Mouse (Mus musculus) hindbrain, embryonic 15.5 days (tissue): ENCODE data around the gene Nek9. TPM values are rescaled to one million over a fixed set of nuclear protein-coding genes. Genes with fewer than 3 reads are reported as not detected.

Experiments
- ATAC-seq: fragments of 200-750 bp; cut with Nextera tagmentation; 2 replicates; pipeline ENCODE4 v1.8.0; 2017; ENCODE audit warnings: low read depth, moderate number of reproducible peaks, moderate TSS enrichment; ENCODE audit not compliant: low FRiP score
- H3K27ac ChIP-seq: fragments of 300-500 bp; sonication (generic); replicated peaks from 2 replicates; pipeline ENCODE4 v1.5.1; 2015; ENCODE audit warnings: mild to moderate bottlenecking, inconsistent platforms
- H3K27me3 ChIP-seq: fragments of 300-500 bp; sonication (generic); 2 replicates; pipeline ENCODE4 v1.6.1; 2015; ENCODE audit warnings: control low read depth, inconsistent platforms
- H3K36me3 ChIP-seq: fragments of 300-500 bp; sonication (generic); 2 replicates; pipeline ENCODE4 v1.6.1; 2015; ENCODE audit warnings: control low read depth, inconsistent platforms
- H3K4me1 ChIP-seq: fragments of 300-500 bp; sonication (generic); replicated peaks from 2 replicates; pipeline ENCODE4 v1.6.1; 2015; ENCODE audit warnings: control low read depth, inconsistent platforms
- H3K4me2 ChIP-seq: fragments of 300-500 bp; sonication (generic); 2 replicates; pipeline ENCODE4 v1.6.1; 2015; ENCODE audit warnings: moderate library complexity, mild to moderate bottlenecking, inconsistent platforms
- H3K4me3 ChIP-seq: fragments of 300-500 bp; sonication (generic); 2 replicates; pipeline ENCODE4 v1.5.1; 2015; ENCODE audit warnings: mild to moderate bottlenecking, inconsistent platforms
- H3K9ac ChIP-seq: fragments of 300-500 bp; sonication (generic); 2 replicates; pipeline ENCODE4 v1.6.1; 2015; ENCODE audit warnings: inconsistent platforms
- H3K9me3 ChIP-seq: fragments of 300-500 bp; sonication (generic); 2 replicates; pipeline ENCODE4 v1.6.1; 2016; ENCODE audit warnings: control low read depth, inconsistent platforms
- WGBS: fragments of 180-500 bp; shearing (Covaris S2); methylation state at CpG from one replicate; pipeline ENCODE4 v1.1.7; 2015; 5-methylcytosine and 5-hydroxymethylcytosine counted together
- polyA plus RNA-seq: library from polyadenylated mRNA; unstranded; fragments of >200 nt; fragmentation: Nextera tagmentation; extraction: Ambion mirVana; gene quantifications from 2 replicates; pipeline ENCODE4 v1.2.1, GENCODE M21; 2015

The Nek9 gene
- polyA plus RNA-seq, 1 experiment from 2014 or later = 12.4 TPM

DNA sequence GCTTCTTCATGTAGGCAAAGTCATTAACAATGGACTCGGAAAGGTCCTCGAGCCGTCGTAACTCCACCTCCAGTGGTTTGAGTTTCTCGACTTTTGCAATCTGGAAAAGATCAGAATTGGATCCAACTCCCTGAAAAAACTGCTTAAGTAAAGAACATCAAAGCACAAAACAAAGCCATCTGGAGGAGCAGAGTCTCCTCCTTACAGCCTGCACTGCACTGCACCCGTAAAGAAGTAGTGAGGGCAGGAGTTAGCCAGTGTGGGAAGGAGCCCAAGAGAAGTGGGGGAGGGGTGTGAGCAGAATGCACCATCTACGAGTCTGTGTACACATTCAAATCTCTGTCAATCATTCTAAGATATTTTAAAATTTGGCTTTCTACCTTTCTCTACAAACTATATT, 5.1 kb upstream of the Nek9 start:
- Histone ChIP-seq H3K36me3 (peaks cover 25% of the 10 kb centered on the region), H3K27ac (no peak overlapping the region), H3K4me1 (peaks cover 7% of the 10 kb centered on the region), H3K9ac (no peak overlapping the region), H3K27me3 (no peaks in the 10 kb centered on the region), H3K9me3 (no peaks in the 10 kb centered on the region), H3K4me2 (no peak overlapping the region), H3K4me3 (no peak overlapping the region)
- 78% methylated on average over 7 of the region's 7 CpGs for WGBS
- ATAC-seq = no peak

DNA sequence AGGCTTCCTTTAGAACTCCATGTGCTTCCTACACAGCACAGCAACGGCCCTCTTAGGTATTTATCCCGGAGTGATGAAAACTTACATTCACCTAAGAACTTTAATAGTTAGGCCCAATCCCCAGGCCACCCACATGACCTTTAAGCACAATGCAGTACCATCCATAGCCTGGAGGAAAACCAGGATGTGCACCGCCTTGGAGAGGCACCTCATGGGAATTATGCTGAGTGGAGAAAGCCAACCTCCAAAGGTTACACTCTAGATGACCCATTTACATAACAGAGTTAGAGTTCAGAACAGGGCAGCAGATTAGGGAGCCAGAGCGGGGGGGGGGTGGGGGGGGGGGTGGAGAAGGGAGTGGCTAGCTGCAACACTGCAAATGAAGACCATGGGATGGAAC, 3.1 kb upstream of the Nek9 start:
- Histone ChIP-seq H3K9ac (no peak overlapping the region), H3K4me2 (no peak overlapping the region), H3K9me3 (no peaks in the 10 kb centered on the region), H3K27ac (no peak overlapping the region), H3K36me3 (peaks cover 14% of the 10 kb centered on the region; the same call in 1 of the 2 replicates), H3K27me3 (no peaks in the 10 kb centered on the region), H3K4me3 (no peak overlapping the region), H3K4me1 (peaks cover 16% of the 10 kb centered on the region)
- ATAC-seq = no peak
- WGBS = 63% methylated on average over 4 of the region's 4 CpGs

DNA sequence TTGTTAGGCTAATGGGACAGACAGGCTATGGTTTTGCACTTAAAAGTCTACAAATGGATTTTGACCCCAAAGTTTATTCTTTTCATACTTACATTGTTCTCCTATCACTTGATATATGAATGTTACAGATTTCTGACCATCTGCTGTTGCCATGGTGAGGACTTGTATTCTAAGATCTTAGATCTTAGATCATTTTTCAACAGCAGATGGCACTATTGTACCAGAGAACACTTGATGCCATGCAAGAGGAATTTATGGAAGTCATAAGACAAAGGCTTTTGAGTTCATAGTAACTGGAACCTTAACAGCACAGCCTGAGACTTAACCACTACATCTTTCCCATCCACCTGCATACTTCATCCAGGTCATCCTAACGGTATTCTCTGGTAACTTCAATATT, 2.0 kb upstream of the Nek9 start:
- no peaks in the 10 kb centered on the region for H3K27me3 ChIP-seq
- no peak overlapping the region for H3K27ac ChIP-seq
- no peak overlapping the region for H3K4me2 ChIP-seq
- H3K4me3 ChIP-seq = no peak overlapping the region
- no peak overlapping the region for H3K9ac ChIP-seq
- H3K36me3 ChIP-seq = peaks cover 14% of the 10 kb centered on the region; the same call in 1 of the 2 replicates
- no peak for ATAC-seq
- no peaks in the 10 kb centered on the region for H3K9me3 ChIP-seq
- H3K4me1 ChIP-seq = peaks cover 16% of the 10 kb centered on the region
- 66% methylated on average over 1 of the region's 1 CpGs for WGBS

DNA sequence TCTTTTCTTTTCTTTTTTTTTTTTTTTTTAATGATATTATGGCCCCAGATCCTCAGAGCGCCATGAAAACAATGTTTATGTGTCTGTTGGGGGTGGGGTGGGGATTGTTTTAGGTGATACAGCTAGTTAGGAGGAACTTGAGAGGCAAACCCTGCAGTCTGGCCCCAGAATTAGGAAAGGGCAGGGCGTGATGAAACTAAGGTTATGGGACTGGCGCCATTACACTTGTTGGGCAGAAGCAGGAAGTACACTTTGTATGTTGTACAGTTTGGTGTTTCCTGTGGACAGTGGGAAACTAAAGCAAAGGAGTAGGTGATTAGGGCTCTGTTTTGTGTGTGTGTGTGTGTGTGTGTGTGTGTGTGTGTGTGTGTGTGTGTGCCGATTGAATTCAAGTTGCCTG, 785 bp upstream of the Nek9 start:
- H3K27ac ChIP-seq = no peak overlapping the region
- H3K4me2 ChIP-seq = peak overlapping the region; percentile 87
- peaks cover 13% of the 10 kb centered on the region; the same call in 1 of the 2 replicates for H3K36me3 ChIP-seq
- H3K4me3 ChIP-seq = no peak overlapping the region
- H3K27me3 ChIP-seq = no peaks in the 10 kb centered on the region
- ATAC-seq = no peak
- no peak overlapping the region for H3K9ac ChIP-seq
- 43% methylated on average over 4 of the region's 4 CpGs for WGBS
- no peaks in the 10 kb centered on the region for H3K9me3 ChIP-seq
- H3K4me1 ChIP-seq = peaks cover 16% of the 10 kb centered on the region

DNA sequence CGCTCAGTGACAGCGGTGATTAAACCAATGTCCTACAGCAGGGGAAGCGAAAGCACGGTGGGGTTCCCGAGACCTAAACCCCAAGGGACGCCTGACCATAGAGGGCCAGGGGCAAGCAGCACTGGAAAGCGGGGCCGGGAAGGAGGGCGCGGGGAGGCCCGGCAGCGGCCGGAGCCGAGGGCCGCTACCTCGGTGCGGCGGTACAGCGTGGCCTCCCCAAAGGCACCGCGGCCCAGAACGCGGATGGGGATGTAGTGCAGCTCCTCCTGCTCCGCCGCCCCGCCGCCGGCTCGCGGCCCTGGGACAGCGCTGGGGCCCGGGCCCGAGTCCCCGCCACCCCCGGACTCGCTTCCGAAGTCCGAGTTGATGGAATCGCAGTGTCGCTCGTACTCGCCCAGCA, 347 bp downstream of the Nek9 start:
- Histone ChIP-seq H3K4me3 (peak overlapping the region; percentile 91), H3K9ac (peak overlapping the region; percentile 89), H3K36me3 (peaks cover 15% of the 10 kb centered on the region), H3K4me2 (peak overlapping the region; percentile 87), H3K27ac (peak overlapping the region; percentile 86), H3K27me3 (no peaks in the 10 kb centered on the region), H3K9me3 (no peaks in the 10 kb centered on the region), H3K4me1 (peaks cover 16% of the 10 kb centered on the region)
- under 1% methylated on average over 42 of the region's 42 CpGs for WGBS
- peak; percentile 70 for ATAC-seq

DNA sequence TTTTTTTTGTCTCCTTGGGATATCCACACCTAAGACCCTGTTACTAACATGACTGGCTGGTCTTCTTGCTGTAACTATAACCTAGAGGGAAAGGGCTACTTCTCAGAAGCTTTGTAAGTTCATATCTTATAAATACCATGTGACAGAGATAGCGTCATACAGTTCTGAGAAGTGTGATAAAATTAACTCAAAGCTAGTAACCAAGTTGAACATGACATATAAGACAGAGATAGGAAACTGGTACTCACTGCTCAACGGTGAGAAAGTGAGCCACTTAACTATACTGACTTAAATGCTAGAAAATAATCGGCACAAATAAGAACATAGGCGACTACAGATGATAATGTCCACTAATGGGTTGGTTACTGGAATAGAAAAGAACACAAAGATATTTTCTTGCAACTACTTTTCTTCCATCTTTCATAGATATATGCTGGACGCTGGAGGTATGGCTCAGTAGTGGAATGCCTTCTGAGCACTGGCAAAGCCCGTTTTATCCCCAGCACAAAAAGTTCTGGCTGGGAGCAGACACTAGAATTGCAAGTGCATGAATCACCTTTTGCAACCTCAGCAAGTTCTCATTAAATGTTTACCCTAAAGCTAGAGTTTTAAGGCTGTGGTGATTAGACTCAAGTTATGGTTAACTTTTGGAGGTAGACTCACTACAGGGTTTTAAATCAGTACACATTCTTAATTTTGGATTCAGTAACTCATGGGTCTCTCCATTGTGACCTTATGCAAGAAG, 1.4 kb downstream of the Nek9 start:
- H3K4me2 ChIP-seq = peak overlapping the region; percentile 87
- H3K36me3 ChIP-seq = peaks cover 20% of the 10 kb centered on the region
- no peak for ATAC-seq
- H3K4me3 ChIP-seq = peak overlapping the region; percentile 91
- H3K9me3 ChIP-seq = no peaks in the 10 kb centered on the region
- no peaks in the 10 kb centered on the region for H3K27me3 ChIP-seq
- H3K4me1 ChIP-seq = peaks cover 16% of the 10 kb centered on the region
- 84% methylated on average over 6 of the region's 6 CpGs for WGBS
- no peak overlapping the region for H3K9ac ChIP-seq
- no peak overlapping the region for H3K27ac ChIP-seq

DNA sequence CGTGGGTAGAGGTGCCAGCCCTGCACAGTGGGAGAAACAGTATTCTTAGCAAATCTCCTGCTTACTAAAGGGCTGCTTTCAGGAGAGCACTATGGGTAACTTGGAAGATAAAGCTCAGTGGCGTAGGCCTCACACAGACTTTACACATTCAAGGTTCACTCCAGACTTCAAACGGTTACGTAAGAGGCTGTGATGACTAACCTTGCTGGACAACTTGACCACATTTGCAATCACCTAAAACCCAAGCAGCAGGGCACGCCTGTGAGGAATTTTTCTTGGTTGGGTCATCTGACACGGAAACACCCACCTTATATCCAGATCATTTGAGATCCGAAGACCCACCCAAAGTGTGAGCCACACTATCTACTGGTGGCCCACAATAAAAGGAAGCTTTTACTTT, 9.0 kb downstream of the Nek9 start:
- no peak for ATAC-seq
- Histone ChIP-seq H3K27ac (no peak overlapping the region), H3K4me2 (no peak overlapping the region), H3K4me3 (no peak overlapping the region), H3K4me1 (no peaks in the 10 kb centered on the region), H3K9ac (no peak overlapping the region), H3K27me3 (no peaks in the 10 kb centered on the region), H3K36me3 (peaks cover 71% of the 10 kb centered on the region), H3K9me3 (no peaks in the 10 kb centered on the region)
- 92% methylated on average over 7 of the region's 7 CpGs for WGBS

DNA sequence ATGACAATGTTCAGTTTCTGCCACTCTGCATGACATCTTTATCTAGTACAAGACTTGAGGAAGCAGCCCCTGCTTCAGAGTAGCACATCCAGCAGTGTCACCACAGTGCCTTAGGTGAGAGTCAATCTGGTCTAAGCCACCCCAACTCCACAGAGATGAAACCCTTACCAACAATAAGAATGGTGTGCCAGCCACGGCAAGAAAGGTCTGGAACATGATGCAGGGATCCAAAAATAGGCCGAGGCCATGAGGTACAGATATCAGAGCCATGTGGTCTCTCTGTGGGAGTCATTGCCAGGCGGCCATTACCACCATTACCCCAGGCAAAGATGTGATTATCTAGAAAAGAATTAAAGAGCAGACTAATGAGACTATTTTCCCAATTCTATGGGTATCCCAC, 30.5 kb downstream of the Nek9 start:
- Histone ChIP-seq H3K27ac (no peak overlapping the region), H3K9ac (no peak overlapping the region), H3K36me3 (peaks cover 83% of the 10 kb centered on the region), H3K4me1 (no peaks in the 10 kb centered on the region), H3K4me3 (no peak overlapping the region), H3K9me3 (no peaks in the 10 kb centered on the region), H3K27me3 (no peaks in the 10 kb centered on the region), H3K4me2 (no peak overlapping the region)
- WGBS = 73% methylated on average over 3 of the region's 3 CpGs
- no peak for ATAC-seq

DNA sequence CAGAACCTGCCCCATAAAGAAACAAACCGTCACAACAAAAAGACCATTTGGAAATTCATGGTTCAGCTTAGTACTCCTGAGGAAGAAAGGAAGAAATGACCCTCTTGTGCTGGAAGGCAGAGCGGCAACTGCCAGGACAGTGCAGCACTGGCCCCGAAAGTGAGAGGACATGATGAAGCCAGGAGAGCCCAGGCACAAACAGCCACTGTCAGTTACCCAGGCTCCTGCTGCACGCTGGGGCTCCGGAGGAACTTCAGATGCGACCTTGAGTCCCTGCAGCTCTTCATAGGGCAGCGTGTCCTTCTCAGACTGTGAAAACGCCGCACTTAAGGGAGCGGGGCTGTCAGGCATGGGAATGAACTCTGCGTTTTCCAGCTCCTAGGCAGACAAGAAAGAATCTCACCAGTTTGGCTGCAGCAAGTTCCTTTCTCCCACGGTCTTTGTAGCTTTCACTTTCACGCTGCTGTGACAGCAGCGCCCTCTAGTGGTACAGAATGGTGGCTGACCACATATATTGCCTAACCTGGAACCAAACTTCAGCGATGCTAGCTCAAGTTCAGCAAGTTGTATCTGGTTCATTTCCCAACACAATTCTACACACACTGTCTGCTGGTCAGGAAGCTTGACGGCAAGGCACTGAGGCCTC, 33.8 kb downstream of the Nek9 start:
- Histone ChIP-seq H3K9ac (no peak overlapping the region), H3K4me2 (no peak overlapping the region), H3K4me1 (no peaks in the 10 kb centered on the region), H3K36me3 (peaks cover 78% of the 10 kb centered on the region), H3K27ac (0 out of 2 replicates have a peak overlapping the region, but pooled peaks have one; percentile 35), H3K27me3 (no peaks in the 10 kb centered on the region), H3K9me3 (no peaks in the 10 kb centered on the region), H3K4me3 (no peak overlapping the region)
- 50% methylated on average over 16 of the region's 16 CpGs for WGBS
- peak; percentile 45; the same call in 1 of the 2 replicates for ATAC-seq

DNA sequence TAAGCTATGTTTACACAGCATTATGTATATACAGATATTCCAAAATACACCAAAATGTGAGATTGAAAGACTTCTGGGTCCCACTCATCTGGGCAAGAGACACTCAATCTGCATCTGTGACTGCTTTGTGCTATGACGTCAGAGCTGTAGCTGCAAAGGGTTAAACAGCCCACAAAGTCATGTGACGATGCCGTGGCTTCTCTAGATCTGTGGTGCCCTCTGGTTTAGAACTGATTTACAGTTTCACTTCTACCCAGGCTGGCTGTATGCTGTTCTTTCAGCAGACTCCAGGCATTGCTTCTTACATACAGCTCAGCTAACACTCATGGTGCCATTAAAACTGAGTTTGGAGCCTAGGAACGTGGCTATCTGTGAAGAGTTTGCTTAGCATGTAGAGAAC, 34.4 kb downstream of the Nek9 start:
- Histone ChIP-seq H3K4me2 (no peak overlapping the region), H3K4me3 (no peak overlapping the region), H3K27me3 (no peaks in the 10 kb centered on the region), H3K36me3 (peaks cover 76% of the 10 kb centered on the region), H3K9me3 (no peaks in the 10 kb centered on the region), H3K9ac (no peak overlapping the region), H3K4me1 (no peaks in the 10 kb centered on the region), H3K27ac (no peak overlapping the region)
- 79% methylated on average over 4 of the region's 4 CpGs for WGBS
- no peak for ATAC-seq

DNA sequence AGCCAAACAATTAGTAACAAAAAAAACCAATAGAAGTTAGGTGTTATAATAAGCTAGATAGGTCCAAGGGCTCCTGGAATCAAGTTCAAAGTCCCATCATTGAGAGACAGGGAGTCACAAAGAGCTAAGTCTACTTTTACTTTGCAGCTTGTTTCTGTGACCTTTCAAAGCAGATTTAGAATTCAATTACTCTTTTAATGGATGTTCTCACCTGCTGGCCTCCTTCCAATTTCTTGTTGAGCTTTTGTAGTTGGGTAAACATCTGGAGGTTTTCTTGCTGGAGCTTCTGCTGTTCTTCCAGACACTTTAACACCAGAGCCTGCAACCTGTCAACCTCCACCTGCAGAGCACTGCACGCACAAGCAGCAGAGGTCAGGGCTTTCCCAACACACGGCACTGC, 35.9 kb downstream of the Nek9 start:
- no peaks in the 10 kb centered on the region for H3K27me3 ChIP-seq
- no peaks in the 10 kb centered on the region for H3K9me3 ChIP-seq
- WGBS = 87% methylated on average over 2 of the region's 2 CpGs
- no peak overlapping the region for H3K4me2 ChIP-seq
- no peak overlapping the region for H3K9ac ChIP-seq
- H3K4me3 ChIP-seq = no peak overlapping the region
- no peaks in the 10 kb centered on the region for H3K4me1 ChIP-seq
- no peak overlapping the region for H3K27ac ChIP-seq
- no peak for ATAC-seq
- H3K36me3 ChIP-seq = peaks cover 67% of the 10 kb centered on the region

DNA sequence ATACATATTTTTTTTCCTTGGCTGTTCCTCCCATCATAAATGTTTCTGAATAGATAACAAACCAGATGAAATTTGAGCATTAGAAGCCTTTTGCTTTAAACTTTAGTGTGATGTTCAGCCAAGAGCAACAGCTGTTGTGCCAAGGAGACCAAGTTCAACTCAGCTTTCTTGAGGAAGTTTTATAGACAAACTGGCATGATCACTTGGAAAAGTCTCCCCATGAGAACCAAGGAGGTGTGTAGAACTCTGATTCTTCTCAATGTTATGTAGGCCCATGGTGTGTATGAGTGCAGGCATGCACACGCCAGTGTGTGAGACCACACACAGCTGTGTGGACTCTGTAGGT, 40.4 kb downstream of the Nek9 start:
- Histone ChIP-seq H3K9me3 (no peaks in the 10 kb centered on the region; the same call in 1 of the 2 replicates), H3K27me3 (no peaks in the 10 kb centered on the region), H3K9ac (no peak overlapping the region), H3K36me3 (peaks cover 31% of the 10 kb centered on the region), H3K4me2 (no peak overlapping the region), H3K27ac (no peak overlapping the region), H3K4me1 (no peaks in the 10 kb centered on the region), H3K4me3 (no peak overlapping the region)
- 86% methylated on average over 1 of the region's 1 CpGs for WGBS
- ATAC-seq = no peak
